Mouse (Mus musculus): Measurements from ENCODE around the gene Nxn.

The Nxn gene

GRCm38 (mm10) chr11:76360255-76360654, 38.7 kb downstream of the Nxn start:
- DNase-seq: no peak

- DNase-seq: no peak
Measured at GRCm38 (mm10) chr11:76358628-76359320, 40.2 kb downstream of the Nxn start.

- no peak for DNase-seq
Measured at GRCm38 (mm10) chr11:76357464-76357863, 41.5 kb downstream of the Nxn start.

GRCm38 (mm10) chr11:76356091-76356490, 42.8 kb downstream of the Nxn start:
- DNase-seq: no peak

GRCm38 (mm10) chr11:76355425-76355824, 43.5 kb downstream of the Nxn start:
- no peak for DNase-seq

GRCm38 (mm10) chr11:76352861-76353558, 45.9 kb downstream of the Nxn start:
- DNase-seq: no peak

- no peak for DNase-seq
Measured at GRCm38 (mm10) chr11:76351624-76352011, 47.3 kb downstream of the Nxn start.

- DNase-seq: no peak
Measured at GRCm38 (mm10) chr11:76350931-76351623, 47.9 kb downstream of the Nxn start.

- DNase-seq: no peak
Measured at GRCm38 (mm10) chr11:76349833-76350232, 49.1 kb downstream of the Nxn start.

- DNase-seq: no peak
Measured at GRCm38 (mm10) chr11:76347589-76347988, 51.4 kb downstream of the Nxn start.

- no peak for DNase-seq
Measured at GRCm38 (mm10) chr11:76343031-76343430, 55.9 kb downstream of the Nxn start.

GRCm38 (mm10) chr11:76341884-76342645, 56.9 kb downstream of the Nxn start:
- no peak for DNase-seq

- DNase-seq: no peak
Measured at GRCm38 (mm10) chr11:76341163-76341562, 57.8 kb downstream of the Nxn start.

- no peak for DNase-seq
Measured at GRCm38 (mm10) chr11:76339830-76340229, 59.1 kb downstream of the Nxn start.

- no peak for DNase-seq
Measured at GRCm38 (mm10) chr11:76339141-76339540, 59.8 kb downstream of the Nxn start.

GRCm38 (mm10) chr11:76338656-76339055, 60.3 kb downstream of the Nxn start:
- DNase-seq: no peak

- no peak for DNase-seq
Measured at GRCm38 (mm10) chr11:76337764-76338163, 61.2 kb downstream of the Nxn start.

GRCm38 (mm10) chr11:76337236-76337635, 61.7 kb downstream of the Nxn start:
- DNase-seq: no peak

GRCm38 (mm10) chr11:76336224-76336623, 62.7 kb downstream of the Nxn start:
- no peak for DNase-seq

GRCm38 (mm10) chr11:76334966-76335365, 64.0 kb downstream of the Nxn start:
- no peak for DNase-seq

GRCm38 (mm10) chr11:76332240-76332639, 66.7 kb downstream of the Nxn start:
- no peak for DNase-seq

GRCm38 (mm10) chr11:76328522-76329290, 70.2 kb downstream of the Nxn start:
- DNase-seq: no peak

Measured in spleen, adult 18-20 months (tissue).